Comparison of ENCODE assay signal across 8 mouse cellular contexts in the genomic region with DNA sequence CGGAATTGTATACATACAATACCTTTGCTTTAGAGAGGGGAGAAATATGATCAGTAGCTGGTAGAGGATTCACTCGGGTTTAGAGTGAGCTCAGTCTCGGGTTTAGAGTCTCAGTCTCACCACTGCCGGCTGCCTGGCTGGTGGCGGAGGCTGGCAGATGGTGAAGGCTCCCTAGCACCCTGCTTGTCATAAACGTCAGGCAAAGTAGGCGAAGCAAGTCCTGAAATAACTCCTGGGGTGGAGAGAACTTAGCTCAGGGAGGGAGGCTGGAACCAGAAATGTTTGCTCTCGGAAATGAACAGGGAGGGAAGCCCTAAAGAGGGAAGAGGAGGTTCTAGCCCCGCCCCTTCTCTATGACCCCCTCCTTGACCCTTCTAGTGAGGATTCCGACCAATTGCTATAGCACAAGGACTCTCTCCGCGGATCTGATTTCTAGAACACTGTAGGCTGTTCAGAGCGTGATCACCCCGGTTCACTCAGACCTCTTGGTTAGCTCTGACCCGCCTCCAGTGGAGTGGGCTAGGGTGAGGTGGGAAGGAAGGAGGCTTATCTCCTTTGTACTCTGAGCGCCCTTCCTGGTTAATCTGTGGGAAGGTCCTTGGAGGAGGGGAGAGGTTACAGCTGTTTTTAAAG. TPM values are rescaled to one million over a fixed set of nuclear protein-coding genes. Genes with fewer than 3 reads are reported as not detected.
DNase-seq lines count a peak whose midpoint lies in the region; ATAC-seq and TF ChIP-seq lines count a peak whose summit lies in the region.

No protein-coding gene starts in this region.

- TF ChIP-seq POLR2A in testis, adult 2 months (IDR thresholded peaks at IDR 0.05; ENCODE audit: control insufficient read depth, low read depth, low read length) = peak; percentile 34; the same call in 1 of the 2 replicates

- peak; percentile 55; the same call in 1 of the 2 replicates for ATAC-seq in kidney, embryonic 15.5 days (replicated peaks; ENCODE audit: low FRiP score)
- ATAC-seq in lung, embryonic 14.5 days (ENCODE audit: insufficient read depth) = peak; percentile 64

- H3K9ac ChIP-seq in kidney, embryonic 15.5 days = 0 out of 2 replicates have a peak overlapping the region, but pooled peaks have one; percentile 1
- 0 out of 2 replicates have a peak overlapping the region, but pooled peaks have one; percentile 30 for H3K9ac ChIP-seq in lung, embryonic 14.5 days

- peak overlapping the region; percentile 54 for H3K27ac ChIP-seq in kidney, embryonic 15.5 days
- H3K27ac ChIP-seq in lung, embryonic 14.5 days (ENCODE audit: low read depth) = peak overlapping the region; percentile 7; the same call in 1 of the 2 replicates
- H3K27ac ChIP-seq in testis, adult 2 months (ENCODE audit: control insufficient read depth, insufficient read depth, low read depth, low read length) = peak overlapping the region; percentile 87

- WGBS in kidney, embryonic 15.5 days = 14% methylated on average over 16 of the region's 16 CpGs
- WGBS in lung, embryonic 14.5 days = 10% methylated on average over 16 of the region's 16 CpGs

- H3K36me3 ChIP-seq in kidney, embryonic 15.5 days = no peaks in the 10 kb centered on the region
- no peaks in the 10 kb centered on the region for H3K36me3 ChIP-seq in lung, embryonic 14.5 days (ENCODE audit: insufficient read depth)
- H3K36me3 ChIP-seq in testis, adult 2 months (ENCODE audit: control insufficient read depth, insufficient read depth, low read length) = no peaks in the 10 kb centered on the region

- peaks cover 27% of the 10 kb centered on the region for H3K4me1 ChIP-seq in kidney, embryonic 15.5 days
- H3K4me1 ChIP-seq in lung, embryonic 14.5 days (ENCODE audit: insufficient read depth) = peaks cover 4% of the 10 kb centered on the region; the same call in 1 of the 2 replicates
- peaks cover 20% of the 10 kb centered on the region for H3K4me1 ChIP-seq in testis, adult 2 months (ENCODE audit: control insufficient read depth, insufficient read depth, low read length)

- no peaks in the 10 kb centered on the region for H3K27me3 ChIP-seq in kidney, embryonic 15.5 days
- no peaks in the 10 kb centered on the region for H3K27me3 ChIP-seq in lung, embryonic 14.5 days (ENCODE audit: insufficient read depth, low read length)
- no peaks in the 10 kb centered on the region for H3K27me3 ChIP-seq in testis, adult 2 months (ENCODE audit: control insufficient read depth, insufficient read depth, low read length)

- no peaks in the 10 kb centered on the region for H3K9me3 ChIP-seq in kidney, embryonic 15.5 days (replicated peaks)
- no peaks in the 10 kb centered on the region for H3K9me3 ChIP-seq in lung, embryonic 14.5 days (ENCODE audit: low read depth, low read length)

- TF ChIP-seq CTCF in lung, embryonic 14.5 days (IDR thresholded peaks at IDR 0.05; ENCODE audit: low read depth) = no peak
- TF ChIP-seq CTCF in testis, adult 2 months (IDR thresholded peaks at IDR 0.05; ENCODE audit: control insufficient read depth, insufficient read depth, insufficient replicate concordance, low read depth, low read length) = no peak

- DNase-seq in ovary, postnatal 36 days (ENCODE audit: low spot score) = peak; percentile 27
- DNase-seq in ovary, postnatal 14 days (ENCODE audit: low spot score) = no peak
- DNase-seq in frontal cortex, postnatal 10 days (ENCODE audit: low spot score in 2 of 2) = peak; percentile 59 to 69
- DNase-seq in lung, embryonic 14.5 days = peak; percentile 49
- no peak for DNase-seq in urinary bladder, postnatal 10 days (ENCODE audit: low spot score)
- no peak for DNase-seq in spleen, adult 18-20 months

- H3K4me2 ChIP-seq in kidney, embryonic 15.5 days = peak overlapping the region; percentile 42
- peak overlapping the region; percentile 35 for H3K4me2 ChIP-seq in lung, embryonic 14.5 days

- H3K4me3 ChIP-seq in kidney, embryonic 15.5 days (replicated peaks) = 0 out of 2 replicates have a peak overlapping the region, but pooled peaks have one; percentile 4
- H3K4me3 ChIP-seq in lung, embryonic 14.5 days (ENCODE audit: low read depth, low read length) = no peak overlapping the region
- H3K4me3 ChIP-seq in testis, adult 2 months (ENCODE audit: control insufficient read depth, low read depth, low read length) = peak overlapping the region; percentile 73

RNA-seq across cellular contexts. Expression of gene Arl4d, which starts 7.8 kb away (rescaled TPM):
- polyA plus RNA-seq in kidney, embryonic 15.5 days (2015; fragmentation: Nextera tagmentation; extraction: Ambion mirVana) = 3.9 and 4.1 TPM in 2 replicates
- 2.1 and 2.8 TPM in 2 replicates for polyA plus RNA-seq in lung, embryonic 14.5 days (2014; fragmentation: Nextera tagmentation; extraction: Ambion mirVana)
- 10.2 and 12.3 TPM in 2 replicates for polyA plus RNA-seq in testis, adult 2 months (2012; rRNA removed)

RNA-seq across cellular contexts. Expression of gene Rdm1, which starts 46.1 kb away (rescaled TPM):
- 35.5 and 41.1 TPM in 2 replicates for polyA plus RNA-seq in kidney, embryonic 15.5 days (2015; fragmentation: Nextera tagmentation; extraction: Ambion mirVana)
- 33.1 and 33.4 TPM in 2 replicates for polyA plus RNA-seq in lung, embryonic 14.5 days (2014; fragmentation: Nextera tagmentation; extraction: Ambion mirVana)
- 7.8 and 13.8 TPM in 2 replicates for polyA plus RNA-seq in testis, adult 2 months (2012; rRNA removed)

RNA-seq across cellular contexts. Expression of gene Dhx8, which starts 59.6 kb away (rescaled TPM):
- 32.3 and 36.1 TPM in 2 replicates for polyA plus RNA-seq in kidney, embryonic 15.5 days (2015; fragmentation: Nextera tagmentation; extraction: Ambion mirVana)
- 31.5 and 34.3 TPM in 2 replicates for polyA plus RNA-seq in lung, embryonic 14.5 days (2014; fragmentation: Nextera tagmentation; extraction: Ambion mirVana)
- polyA plus RNA-seq in testis, adult 2 months (2012; rRNA removed) = 21.0 and 21.3 TPM in 2 replicates

Comparison
In these comparisons a context has a peak if more than half of its experiments do, and no peak if none do; other contexts are left out.
1. DNase-seq: peak in ovary, postnatal 36 days (single experiment), frontal cortex, postnatal 10 days (2 of 2) and lung, embryonic 14.5 days (single experiment); none in ovary, postnatal 14 days (single experiment), urinary bladder, postnatal 10 days (single experiment) and spleen, adult 18-20 months (0 of 2).
2. H3K27ac ChIP-seq: peak in every context shown above with its lines; median percentile 87 in testis, adult 2 months; 54 in kidney, embryonic 15.5 days; 7 in lung, embryonic 14.5 days.